Mouse (Mus musculus): ENCODE measurements at regions not wholly inside any gene's neighbourhood (a gene's known extent, or its start where the extent isn't known, plus 50 kb on each side); places are given as distances from the start of the nearest gene placed in this dataset.

- in situ Hi-C loops (cut with MboI; ENCODE audit: low sequenced_read_pairs) = no loop called here
These were observed 165.2 kb upstream of the Atp2b1 start for GRCm38 (mm10) chr10:98748856-98749583.

- in situ Hi-C loops (cut with MboI; ENCODE audit: low sequenced_read_pairs) = no loop called here
These were observed 164.6 kb upstream of the Atp2b1 start for GRCm38 (mm10) chr10:98749584-98749947.

- in situ Hi-C loops (cut with MboI; ENCODE audit: low sequenced_read_pairs) = no loop called here
These were observed 162.7 kb upstream of the Atp2b1 start for GRCm38 (mm10) chr10:98751376-98752058.

- in situ Hi-C loops (cut with MboI; ENCODE audit: low sequenced_read_pairs) = no loop called here
These were observed 153.1 kb upstream of the Atp2b1 start for GRCm38 (mm10) chr10:98761080-98761479.

- in situ Hi-C loops (cut with MboI; ENCODE audit: low sequenced_read_pairs) = no loop called here
These were observed 148.3 kb upstream of the Atp2b1 start for GRCm38 (mm10) chr10:98765786-98766419.

GRCm38 (mm10) chr10:98779783-98780182, 134.4 kb upstream of the Atp2b1 start:
- in situ Hi-C loops (cut with MboI; ENCODE audit: low sequenced_read_pairs) = no loop called here

GRCm38 (mm10) chr10:98780938-98781337, 133.3 kb upstream of the Atp2b1 start:
- in situ Hi-C loops (cut with MboI; ENCODE audit: low sequenced_read_pairs) = no loop called here

- in situ Hi-C loops (cut with MboI; ENCODE audit: low sequenced_read_pairs) = no loop called here
These were observed 132.3 kb upstream of the Atp2b1 start for GRCm38 (mm10) chr10:98781888-98782351.

- in situ Hi-C loops (cut with MboI; ENCODE audit: low sequenced_read_pairs) = no loop called here
These were observed 128.8 kb upstream of the Atp2b1 start for GRCm38 (mm10) chr10:98785411-98785810.

GRCm38 (mm10) chr10:98786089-98786488, 128.1 kb upstream of the Atp2b1 start:
- in situ Hi-C loops (cut with MboI; ENCODE audit: low sequenced_read_pairs) = no loop called here

- in situ Hi-C loops (cut with MboI; ENCODE audit: low sequenced_read_pairs) = no loop called here
These were observed 124.4 kb upstream of the Atp2b1 start for GRCm38 (mm10) chr10:98789763-98790162.

- in situ Hi-C loops (cut with MboI; ENCODE audit: low sequenced_read_pairs) = no loop called here
These were observed 123.8 kb upstream of the Atp2b1 start for GRCm38 (mm10) chr10:98790456-98790855.

- in situ Hi-C loops (cut with MboI; ENCODE audit: low sequenced_read_pairs) = no loop called here
These were observed 122.0 kb upstream of the Atp2b1 start for GRCm38 (mm10) chr10:98792019-98792741.

GRCm38 (mm10) chr10:98793926-98794536, 120.2 kb upstream of the Atp2b1 start:
- in situ Hi-C loops (cut with MboI; ENCODE audit: low sequenced_read_pairs) = no loop called here

- in situ Hi-C loops (cut with MboI; ENCODE audit: low sequenced_read_pairs) = no loop called here
These were observed 118.2 kb upstream of the Atp2b1 start for GRCm38 (mm10) chr10:98796016-98796415.

GRCm38 (mm10) chr10:98798634-98799415, 115.4 kb upstream of the Atp2b1 start:
- in situ Hi-C loops (cut with MboI; ENCODE audit: low sequenced_read_pairs) = no loop called here

- in situ Hi-C loops (cut with MboI; ENCODE audit: low sequenced_read_pairs) = no loop called here
These were observed 114.4 kb upstream of the Atp2b1 start for GRCm38 (mm10) chr10:98799830-98800229.

- in situ Hi-C loops (cut with MboI; ENCODE audit: low sequenced_read_pairs) = no loop called here
These were observed 113.3 kb upstream of the Atp2b1 start for GRCm38 (mm10) chr10:98800949-98801348.

GRCm38 (mm10) chr10:98805013-98805412, 109.2 kb upstream of the Atp2b1 start:
- in situ Hi-C loops (cut with MboI; ENCODE audit: low sequenced_read_pairs) = no loop called here
